Mouse (Mus musculus) embryonic facial prominence, embryonic 14.5 days (tissue): ENCODE data around the gene Rgl1. TPM values are rescaled to one million over a fixed set of nuclear protein-coding genes. Genes with fewer than 3 reads are reported as not detected.
A peak's percentile ranks its signal among the peaks of the same experiment; 100 is the strongest.

ENCODE experiments used
- ATAC-seq: fragments of 200-750 bp; cut with Nextera tagmentation; 2 replicates; pipeline ENCODE4 v1.8.0; 2017; ENCODE audit warnings: low read depth, moderate number of reproducible peaks, moderate TSS enrichment
- DNase-seq: peaks from one replicate; pipeline ENCODE4 v3.0.0-alpha.2; 2015; ENCODE audit warnings: low spot score
- H3K27ac ChIP-seq: fragments of 300-500 bp; sonication (generic); replicated peaks from 2 replicates; pipeline ENCODE4 v1.5.1; 2014; ENCODE audit warnings: low read depth, mild to moderate bottlenecking, low read length, moderate library complexity
- H3K27me3 ChIP-seq: fragments of 300-500 bp; sonication (generic); replicated peaks from 2 replicates; pipeline ENCODE4 v1.6.1; 2014; ENCODE audit warnings: low read length; ENCODE audit not compliant: control insufficient read depth, insufficient read depth
- H3K36me3 ChIP-seq: fragments of 300-500 bp; sonication (generic); 2 replicates; pipeline ENCODE4 v1.6.1; 2014; ENCODE audit warnings: low read length, mixed read lengths; ENCODE audit not compliant: control insufficient read depth, insufficient read depth
- H3K4me1 ChIP-seq: fragments of 300-500 bp; sonication (generic); 2 replicates; pipeline ENCODE4 v1.6.1; 2014; ENCODE audit warnings: antibody characterized with exemption, low read length; ENCODE audit not compliant: control insufficient read depth, insufficient read depth
- H3K4me2 ChIP-seq: fragments of 300-500 bp; sonication (generic); 2 replicates; pipeline ENCODE4 v1.6.1; 2014; ENCODE audit warnings: low read depth, mild to moderate bottlenecking, low read length, moderate library complexity, mixed read lengths
- H3K4me3 ChIP-seq: fragments of 300-500 bp; sonication (generic); 2 replicates; pipeline ENCODE4 v1.5.1; 2014; ENCODE audit warnings: low read depth, mild to moderate bottlenecking, low read length
- H3K9ac ChIP-seq: fragments of 300-500 bp; sonication (generic); 2 replicates; pipeline ENCODE4 v1.6.1; 2014; ENCODE audit warnings: low read depth, mild to moderate bottlenecking, low read length, moderate library complexity, mixed read lengths
- H3K9me3 ChIP-seq: fragments of 300-500 bp; sonication (generic); 2 replicates; pipeline ENCODE4 v1.6.1; 2016; ENCODE audit warnings: low read length; ENCODE audit not compliant: control insufficient read depth
- WGBS: fragments of 180-500 bp; shearing (Covaris S2); extraction: QIAGEN DNeasy Blood & Tissue Kit; methylation state at CpG from one replicate; pipeline ENCODE4 v1.1.7; 2014; 5-methylcytosine and 5-hydroxymethylcytosine counted together
- polyA plus RNA-seq: library from polyadenylated mRNA; unstranded; fragments of >200 nt; fragmentation: Nextera tagmentation; extraction: Ambion mirVana; gene quantifications from 2 replicates; pipeline ENCODE4 v1.2.1, GENCODE M21; 2014

Rgl1 gene
- polyA plus RNA-seq, 1 experiment from 2014 or later: 43.7 TPM

DNA sequence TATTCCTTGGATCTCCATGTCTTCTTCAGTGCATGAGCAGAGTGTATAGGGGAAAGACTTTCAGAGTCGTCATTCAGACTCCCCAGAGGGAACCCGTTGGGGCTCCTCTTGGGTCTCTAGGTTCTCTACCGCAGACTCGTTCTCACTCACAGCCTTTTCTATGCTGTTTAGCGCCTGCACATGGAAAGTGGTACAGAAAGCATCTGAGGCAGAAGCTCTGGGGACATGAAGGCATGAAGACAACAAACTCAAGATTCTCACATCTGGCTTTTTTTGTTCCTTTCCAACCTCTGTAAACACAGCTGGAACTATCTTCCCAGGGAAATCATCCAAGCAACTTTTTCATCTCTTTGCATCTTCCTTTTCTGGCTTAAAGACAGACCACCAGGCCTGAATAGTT is 260.0 kb downstream of the Rgl1 start:
- H3K27me3 ChIP-seq: no peaks in the 10 kb centered on the region
- DNase-seq (peak; percentile 23), ATAC-seq (no peak)
- H3K4me2 ChIP-seq: no peak overlapping the region
- H3K36me3 ChIP-seq: no peaks in the 10 kb centered on the region
- H3K4me3 ChIP-seq: no peak overlapping the region
- H3K4me1 ChIP-seq: no peaks in the 10 kb centered on the region
- H3K27ac ChIP-seq: no peak overlapping the region
- no peaks in the 10 kb centered on the region for H3K9me3 ChIP-seq
- 83% methylated on average over 5 of the region's 5 CpGs for WGBS
- no peak overlapping the region for H3K9ac ChIP-seq

DNA sequence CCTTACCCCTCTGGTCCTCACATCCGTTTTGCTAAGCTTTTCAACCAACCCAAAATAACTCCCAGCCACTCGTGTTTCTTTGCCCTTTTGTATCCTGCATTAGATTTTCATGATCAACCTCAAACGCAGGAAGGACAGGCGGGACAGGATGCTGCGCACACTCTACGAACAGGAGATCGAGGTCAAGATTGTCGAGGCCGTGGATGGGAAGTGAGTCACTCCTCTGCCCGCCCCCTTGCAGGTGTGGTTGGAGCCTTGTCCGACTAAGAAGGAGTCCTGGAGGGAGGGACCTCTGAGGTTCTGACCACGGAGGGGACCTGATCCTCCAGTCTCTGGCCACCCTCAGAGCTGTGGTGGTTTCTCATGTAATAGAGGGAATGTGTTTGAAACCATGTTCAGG is 266.3 kb downstream of the Rgl1 start:
- 72% methylated on average over 12 of the region's 12 CpGs for WGBS
- H3K4me1 ChIP-seq: peaks cover 12% of the 10 kb centered on the region; the same call in 1 of the 2 replicates
- H3K36me3 ChIP-seq: no peaks in the 10 kb centered on the region
- no peak for ATAC-seq
- H3K4me2 ChIP-seq: no peak overlapping the region
- no peaks in the 10 kb centered on the region for H3K9me3 ChIP-seq
- H3K4me3 ChIP-seq: no peak overlapping the region
- H3K27ac ChIP-seq: no peak overlapping the region
- H3K9ac ChIP-seq: no peak overlapping the region
- DNase-seq: no peak
- H3K27me3 ChIP-seq: no peaks in the 10 kb centered on the region

DNA sequence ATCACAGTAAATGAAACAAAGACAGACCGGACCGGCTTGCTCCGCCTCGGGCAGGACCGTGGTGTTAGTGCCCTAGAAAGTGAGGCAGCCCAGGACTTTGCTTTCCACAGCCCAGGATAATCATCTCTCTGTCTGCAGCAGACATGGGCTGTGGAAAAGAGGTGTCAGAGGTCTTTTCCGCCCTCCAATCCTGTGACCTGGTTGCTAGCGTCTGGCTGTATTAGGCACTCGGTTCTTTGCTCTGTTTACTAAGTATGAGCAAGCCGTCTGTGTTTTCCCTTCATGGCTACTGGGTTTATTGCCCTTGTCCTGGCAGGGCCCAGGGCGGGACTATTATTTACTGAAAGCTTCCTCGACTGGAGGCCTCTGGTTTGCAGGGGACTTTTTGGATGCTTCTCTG is 268.6 kb downstream of the Rgl1 start:
- Histone ChIP-seq H3K27ac (peak overlapping the region; percentile 58; the same call in 1 of the 2 replicates), H3K4me1 (peaks cover 12% of the 10 kb centered on the region; the same call in 1 of the 2 replicates), H3K27me3 (no peaks in the 10 kb centered on the region), H3K9me3 (no peaks in the 10 kb centered on the region), H3K9ac (0 out of 2 replicates have a peak overlapping the region, but pooled peaks have one; percentile 19), H3K36me3 (no peaks in the 10 kb centered on the region), H3K4me2 (peak overlapping the region; percentile 35), H3K4me3 (no peak overlapping the region)
- DNase-seq: no peak
- ATAC-seq: peak; percentile 62; the same call in 1 of the 2 replicates
- WGBS: 33% methylated on average over 11 of the region's 11 CpGs

DNA sequence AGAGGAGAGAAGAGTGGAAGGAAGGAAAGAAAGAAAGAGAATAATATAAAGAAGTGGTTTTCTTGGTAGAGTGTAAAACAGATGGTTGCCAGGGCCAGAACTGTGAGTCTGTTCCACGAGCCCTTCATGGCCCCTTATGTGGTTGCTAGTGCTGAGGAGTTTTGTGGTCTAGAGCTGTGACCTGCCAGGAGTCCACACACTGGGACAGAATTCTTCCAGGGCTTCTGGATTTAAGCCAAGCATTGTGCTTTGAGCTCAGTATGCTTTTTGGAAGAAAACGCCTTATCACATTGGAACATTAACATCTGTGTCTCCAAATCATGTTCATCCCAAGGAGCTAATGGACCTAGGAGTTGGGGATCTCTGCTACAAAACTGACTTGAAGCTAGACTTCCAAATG is 269.3 kb downstream of the Rgl1 start:
- Histone ChIP-seq H3K27me3 (no peaks in the 10 kb centered on the region), H3K9me3 (no peaks in the 10 kb centered on the region), H3K36me3 (no peaks in the 10 kb centered on the region), H3K4me3 (no peak overlapping the region), H3K4me2 (no peak overlapping the region), H3K4me1 (peaks cover 12% of the 10 kb centered on the region; the same call in 1 of the 2 replicates), H3K27ac (no peak overlapping the region), H3K9ac (no peak overlapping the region)
- WGBS: 40% methylated on average over 2 of the region's 2 CpGs
- peak; percentile 34 for DNase-seq
- no peak for ATAC-seq

DNA sequence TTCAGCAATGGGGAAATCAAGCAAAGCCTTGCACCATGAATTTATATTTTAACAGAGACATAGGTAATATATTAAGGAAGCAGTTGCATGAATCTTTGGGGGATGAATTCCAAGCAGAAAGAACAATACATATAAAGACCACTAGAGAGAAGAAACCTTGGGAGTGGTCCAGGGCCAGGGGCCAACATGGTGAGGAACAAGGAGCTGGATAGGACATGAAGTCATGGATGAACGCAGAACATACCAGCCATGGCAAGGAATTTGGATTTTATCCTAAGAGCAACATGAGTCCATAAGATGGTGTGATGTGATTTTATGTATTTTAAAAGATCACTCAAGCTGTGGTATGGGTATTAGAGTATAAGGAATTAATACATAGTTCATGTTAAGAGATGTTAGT is 273.9 kb downstream of the Rgl1 start:
- no peak for ATAC-seq
- no peaks in the 10 kb centered on the region for H3K27me3 ChIP-seq
- no peak for DNase-seq

DNA sequence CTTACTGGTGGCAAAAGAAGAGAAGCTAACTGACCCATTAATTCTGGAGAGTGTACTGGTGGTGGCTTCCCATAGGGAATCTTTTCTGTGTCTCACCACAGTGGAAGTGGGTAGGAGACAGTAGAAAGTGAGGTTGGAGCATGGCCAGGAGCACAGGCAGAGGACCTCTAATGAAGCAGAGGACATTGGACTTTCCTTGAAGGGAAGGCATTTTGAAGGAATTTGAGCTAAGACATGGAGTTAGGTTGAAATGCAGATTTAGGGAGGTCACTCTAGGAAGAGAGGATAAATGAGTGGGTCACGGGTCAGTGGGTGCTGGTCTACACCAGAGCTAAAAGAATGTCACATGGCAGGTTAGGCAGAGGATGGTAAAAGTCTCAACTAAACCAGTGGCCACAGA is 275.3 kb downstream of the Rgl1 start:
- ATAC-seq (no peak), DNase-seq (no peak)
- Histone ChIP-seq H3K4me2 (no peak overlapping the region), H3K4me1 (no peaks in the 10 kb centered on the region), H3K9me3 (no peaks in the 10 kb centered on the region), H3K4me3 (no peak overlapping the region), H3K27me3 (no peaks in the 10 kb centered on the region), H3K27ac (no peak overlapping the region), H3K9ac (no peak overlapping the region), H3K36me3 (no peaks in the 10 kb centered on the region)
- 91% methylated on average over 1 of the region's 1 CpGs for whole genome bisulfite sequencing

More for the DNA sequence above, 273.9 kb downstream of the Rgl1 start:
- no peak overlapping the region for H3K27ac ChIP-seq
- no peak overlapping the region for H3K4me3 ChIP-seq
- no peaks in the 10 kb centered on the region for H3K9me3 ChIP-seq
- H3K9ac ChIP-seq: no peak overlapping the region
- H3K4me1 ChIP-seq: peaks cover 6% of the 10 kb centered on the region; the same call in 1 of the 2 replicates
- H3K36me3 ChIP-seq: no peaks in the 10 kb centered on the region
- H3K4me2 ChIP-seq: no peak overlapping the region
- 93% methylated on average over 1 of the region's 1 CpGs for WGBS

DNA sequence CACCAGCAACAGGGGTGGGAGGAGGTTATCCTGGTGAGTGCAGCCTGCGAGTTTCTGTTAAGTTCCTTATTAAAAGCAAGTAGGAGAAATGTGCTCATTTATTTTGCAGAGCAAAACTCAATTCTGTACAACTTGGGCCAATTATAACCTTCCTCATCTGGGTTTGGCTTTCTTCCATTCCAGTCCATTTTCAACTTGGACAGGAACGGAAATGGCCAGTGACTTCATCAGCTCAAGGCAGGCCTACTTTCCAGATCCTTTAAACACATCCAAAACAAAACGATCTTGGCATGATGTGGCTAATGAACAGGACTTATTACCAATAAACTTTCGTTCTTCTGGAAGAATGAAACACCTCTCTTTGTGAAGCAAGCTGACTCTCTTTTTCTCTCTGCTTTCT is 290.0 kb downstream of the Rgl1 start:
- DNase-seq (no peak), ATAC-seq (no peak)
- no peaks in the 10 kb centered on the region for H3K36me3 ChIP-seq
- H3K4me2 ChIP-seq: no peak overlapping the region
- H3K27me3 ChIP-seq: no peaks in the 10 kb centered on the region
- 77% methylated on average over 4 of the region's 4 CpGs for WGBS
- no peak overlapping the region for H3K4me3 ChIP-seq
- H3K9me3 ChIP-seq: no peaks in the 10 kb centered on the region
- no peak overlapping the region for H3K9ac ChIP-seq
- no peak overlapping the region for H3K27ac ChIP-seq
- H3K4me1 ChIP-seq: no peaks in the 10 kb centered on the region

DNA sequence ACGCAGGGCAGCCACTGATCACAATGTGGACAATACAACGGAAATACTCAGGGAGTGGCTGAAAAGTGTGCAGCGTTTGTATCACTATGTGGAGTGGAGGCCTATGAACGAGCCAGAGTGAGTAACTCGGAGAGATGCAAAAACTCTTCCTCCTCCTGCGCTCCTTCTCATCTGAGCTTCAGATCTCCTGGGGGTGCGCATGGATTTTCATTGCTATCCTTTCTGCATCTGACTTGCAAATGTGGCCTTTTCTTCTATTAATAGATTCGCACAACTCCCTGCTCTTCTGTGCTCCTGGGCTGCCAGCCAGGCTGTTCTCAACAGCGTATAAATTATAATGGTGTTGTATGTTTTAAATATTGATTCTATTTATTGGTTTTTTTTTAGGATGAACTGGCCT is 297.7 kb downstream of the Rgl1 start:
- Histone ChIP-seq H3K27me3 (no peaks in the 10 kb centered on the region), H3K27ac (no peak overlapping the region), H3K9ac (no peak overlapping the region), H3K36me3 (no peaks in the 10 kb centered on the region), H3K4me1 (no peaks in the 10 kb centered on the region; the same call in none of the 2 replicates), H3K4me3 (no peak overlapping the region), H3K4me2 (no peak overlapping the region), H3K9me3 (no peaks in the 10 kb centered on the region)
- no peak for ATAC-seq
- peak; percentile 70 for DNase-seq
- WGBS: 69% methylated on average over 9 of the region's 9 CpGs
